In genomic region chr9:67875337-67875736, GRCm38 (mm10) we compare ENCODE assay signal across 9 mouse cellular contexts. TPM values are rescaled to one million over a fixed set of nuclear protein-coding genes. Genes with fewer than 3 reads are reported as not detected.
DNase-seq lines count a peak whose midpoint lies in the region; TF ChIP-seq lines count a peak whose summit lies in the region.
"Had no signal": no experiment of that assay in that cellular context is flagged by ENCODE, and none has a peak within 500 bp of the region (broad histone marks: within the 10 kb centered on the region; RNA-seq: fewer than 3 reads in every experiment).

No protein-coding gene starts in this region.

- H3K27ac ChIP-seq in cortical plate, adult 2 months (ENCODE audit: insufficient read depth, low read length), result no peak overlapping the region

- DNase-seq in cerebellum, adult 11 months, result peak; percentile 33
- DNase-seq in cerebellum, postnatal 4 days (ENCODE audit: low spot score in 2 of 2), result no peak
- DNase-seq in right cerebral cortex, adult 18-20 months, result peak; percentile 17
- no peak for DNase-seq in right cerebral cortex, postnatal 36 days (ENCODE audit: low spot score in 2 of 2)
- DNase-seq in layer of hippocampus, adult 9-11 months, result peak; percentile 36
- DNase-seq in retina, postnatal 7 days (ENCODE audit: low read depth, low spot score), result peak; percentile 19
- no peak for DNase-seq in urinary bladder, postnatal 25 days (ENCODE audit: low spot score)

- H3K4me1 ChIP-seq in cortical plate, adult 2 months (ENCODE audit: control insufficient read depth, insufficient read depth, low read length), result no peaks in the 10 kb centered on the region

- no peak for TF ChIP-seq POLR2A in cortical plate, adult 2 months (IDR thresholded peaks at IDR 0.05; ENCODE audit: extremely low read depth, insufficient read depth, low read length)

- H3K4me3 ChIP-seq in cortical plate, adult 2 months (ENCODE audit: insufficient read depth, low read length), result no peak overlapping the region
- H3K4me3 ChIP-seq: myocyte had no signal

- peak; percentile 63 for TF ChIP-seq CTCF in cortical plate, adult 2 months (IDR thresholded peaks at IDR 0.05; ENCODE audit: extremely low read depth, insufficient read depth, low read length)

RNA-seq across cellular contexts. Expression of gene Vps13c, which starts 35.1 kb away (rescaled TPM):
- 34.4 and 37.6 TPM in 2 replicates for polyA plus RNA-seq in cortical plate, adult 2 months (2012; rRNA removed)

RNA-seq across cellular contexts. Expression of gene C2cd4a, which starts 43.2 kb away (rescaled TPM):
- polyA plus RNA-seq in cortical plate, adult 2 months (2012; rRNA removed), result 0.21 and 0.70 TPM in 2 replicates
- polyA plus RNA-seq: myocyte had no signal

Comparison
In these comparisons a context has a peak if more than half of its experiments do, and no peak if none do; other contexts are left out.
1. DNase-seq: peak in cerebellum, adult 11 months (single experiment), right cerebral cortex, adult 18-20 months (single experiment), layer of hippocampus, adult 9-11 months (single experiment) and retina, postnatal 7 days (single experiment); none in cerebellum, postnatal 4 days (0 of 2), right cerebral cortex, postnatal 36 days (0 of 2) and urinary bladder, postnatal 25 days (single experiment).